Mouse (Mus musculus): ENCODE results near the gene Miga1.
A peak's percentile ranks its signal among the peaks of the same experiment; 100 is the strongest.

The Miga1 gene

DNA sequence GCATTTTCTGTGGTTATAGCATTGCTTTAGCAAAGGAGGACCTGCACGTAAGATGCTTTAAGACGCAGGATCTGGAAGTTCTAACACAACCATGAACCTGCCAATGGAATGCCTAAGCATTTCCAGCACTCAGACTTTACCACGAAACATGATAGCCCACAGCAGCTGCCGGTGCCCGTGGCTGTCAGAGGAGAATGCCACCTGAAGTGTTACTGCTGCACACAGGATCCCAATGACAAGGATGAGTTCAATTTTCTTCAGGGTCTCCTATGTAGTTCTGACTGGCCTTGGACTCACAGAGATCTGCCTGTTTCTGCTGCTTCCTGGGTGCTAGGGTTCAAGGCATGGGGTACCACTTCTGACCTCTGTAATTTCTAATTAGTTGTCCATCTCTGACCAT, 55.4 kb downstream of the Miga1 start:
- DNase-seq: no peak

DNA sequence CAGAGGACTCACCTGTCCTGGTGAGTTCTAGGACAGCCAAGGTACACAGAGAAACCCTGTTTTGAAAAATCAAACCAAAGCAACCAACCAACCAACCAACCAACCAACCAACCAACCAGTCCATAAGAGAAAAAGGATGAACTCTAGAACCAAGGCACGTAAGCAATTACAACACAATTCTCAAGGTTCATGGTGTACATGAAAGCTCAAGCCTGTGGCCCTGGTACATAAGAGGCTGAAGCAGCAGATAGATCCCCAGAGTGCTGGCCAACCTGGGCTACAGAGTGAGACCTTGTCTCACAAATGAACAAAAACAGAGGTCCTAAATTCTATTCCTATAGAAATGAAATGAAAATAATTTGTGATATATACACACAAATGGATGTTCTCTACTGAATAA, 55.9 kb downstream of the Miga1 start:
- no peak for DNase-seq

DNA sequence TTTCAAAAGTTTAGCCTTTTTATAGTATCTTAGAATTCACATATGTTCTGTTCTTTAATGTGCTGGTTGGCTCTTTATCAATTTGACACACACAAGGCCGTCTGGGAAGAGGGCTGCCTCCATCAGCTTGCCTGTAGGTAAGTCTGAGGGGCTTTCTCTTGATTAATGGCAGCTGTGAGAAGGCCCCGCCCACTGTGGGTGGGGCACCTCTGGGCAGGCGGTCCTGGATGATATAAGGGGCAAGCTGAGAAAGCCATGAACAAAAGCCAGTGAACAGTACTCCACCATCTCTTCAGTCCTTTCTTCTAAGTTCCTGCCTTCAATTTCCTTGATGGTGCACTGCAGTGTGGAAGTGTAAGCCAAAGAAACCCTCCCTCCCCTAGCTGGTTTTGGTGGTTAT, 58.1 kb downstream of the Miga1 start:
- no peak for DNase-seq

DNA sequence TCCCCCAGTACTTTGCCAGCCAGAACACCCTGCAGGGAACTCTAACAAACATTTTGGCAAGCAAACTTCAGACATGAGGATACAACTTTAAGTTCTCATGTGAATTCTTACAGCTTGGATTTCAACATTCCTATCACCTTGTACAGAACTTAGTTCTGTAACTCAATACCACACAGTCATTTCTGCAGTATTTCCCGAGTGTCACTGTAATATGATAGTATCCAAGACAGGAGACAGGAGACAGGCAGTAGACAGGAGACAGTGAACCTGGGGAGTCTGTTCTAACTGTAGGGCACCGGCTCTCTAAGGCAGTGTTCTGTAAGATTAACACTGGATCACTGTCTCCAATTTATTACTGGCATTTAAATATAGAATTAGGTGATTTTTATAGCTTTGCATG, 61.8 kb downstream of the Miga1 start:
- DNase-seq: no peak

DNA sequence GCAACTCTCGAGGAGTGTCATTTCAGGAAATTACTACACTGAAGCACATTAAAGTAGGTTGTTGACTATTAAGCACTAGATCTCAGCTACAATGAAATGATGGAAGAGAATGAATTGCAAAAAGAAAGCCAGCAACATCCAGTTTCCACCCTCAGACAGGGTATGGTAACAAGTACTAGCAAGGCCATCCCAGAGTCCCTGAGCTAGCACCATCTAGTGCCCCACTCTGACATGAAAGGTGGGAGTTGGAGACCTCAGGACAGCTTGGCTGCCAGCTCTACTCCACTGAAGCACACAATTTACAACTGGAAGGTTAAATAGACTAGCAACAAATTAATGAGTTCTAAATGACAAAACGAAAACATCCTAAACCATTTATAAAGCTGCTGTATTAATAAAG, 62.3 kb downstream of the Miga1 start:
- DNase-seq: no peak

DNA sequence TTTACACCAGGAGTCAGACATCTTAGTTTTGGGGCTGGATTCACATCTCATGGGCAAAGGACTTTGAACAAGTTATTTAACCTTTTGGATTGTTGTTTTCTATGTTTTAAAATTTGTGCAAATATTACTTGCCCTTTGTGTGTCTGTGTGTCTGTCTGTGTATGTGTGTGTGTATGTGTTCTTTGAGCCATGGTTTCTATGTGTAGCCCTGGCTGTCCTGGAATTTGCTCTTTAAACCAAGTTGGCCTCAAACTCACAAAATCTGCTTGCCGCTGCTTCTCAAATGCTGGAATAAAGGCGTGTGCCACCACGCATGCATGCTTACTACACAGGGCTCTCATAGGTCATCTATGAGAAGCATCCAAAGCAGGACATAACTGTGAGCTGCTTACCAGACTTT, 63.3 kb downstream of the Miga1 start:
- no peak for DNase-seq

DNA sequence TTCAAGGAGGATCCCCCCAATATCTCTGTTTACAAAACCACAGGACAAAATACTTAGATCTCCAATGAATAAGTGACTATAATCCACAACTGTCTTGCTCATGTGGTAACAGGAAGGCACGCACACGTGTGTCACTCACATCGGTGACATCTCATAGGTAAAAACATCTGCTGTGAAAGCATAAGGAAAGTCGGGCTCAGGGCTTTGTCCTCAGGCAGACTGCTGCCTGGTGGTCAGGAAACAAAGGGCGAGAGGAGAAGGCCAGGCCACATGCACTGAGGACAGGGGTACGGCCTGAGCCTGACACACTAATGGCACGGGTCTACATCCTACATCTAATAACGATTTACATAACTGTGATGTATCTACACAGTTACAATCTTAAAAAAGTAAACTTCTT, 65.2 kb downstream of the Miga1 start:
- DNase-seq: no peak

DNA sequence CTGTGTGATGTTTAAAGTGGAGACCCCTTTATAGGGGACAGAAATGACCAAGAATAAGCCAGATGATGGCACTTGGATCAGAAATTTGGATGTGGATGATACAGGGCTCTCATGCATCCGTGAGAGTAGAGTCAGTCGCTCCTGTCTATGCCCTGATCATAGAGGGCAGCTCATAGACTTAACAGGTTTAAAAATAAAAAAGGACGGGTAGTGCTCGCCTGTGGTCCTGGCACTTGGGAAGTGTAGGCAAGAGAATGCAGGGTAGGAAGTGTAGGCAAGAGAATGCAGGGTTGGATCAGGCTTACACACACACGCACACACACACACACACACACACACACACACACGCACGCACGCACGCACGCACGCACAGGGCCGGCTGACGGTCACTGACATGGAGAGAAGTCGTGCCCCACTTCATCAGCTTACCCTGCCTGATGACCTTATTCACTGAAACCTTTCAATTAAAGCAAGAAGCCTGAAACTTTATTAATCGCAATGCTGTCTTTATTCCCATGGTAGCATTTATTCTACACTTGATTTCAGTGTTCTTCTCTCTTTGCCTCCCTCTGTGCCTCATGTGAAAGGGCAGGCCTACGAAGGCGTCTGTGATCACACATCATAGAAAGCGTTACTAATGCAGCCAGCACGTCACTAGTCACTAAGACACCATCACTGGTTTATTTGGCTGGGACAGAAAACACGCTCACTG, 67.1 kb downstream of the Miga1 start:
- no peak for DNase-seq

DNA sequence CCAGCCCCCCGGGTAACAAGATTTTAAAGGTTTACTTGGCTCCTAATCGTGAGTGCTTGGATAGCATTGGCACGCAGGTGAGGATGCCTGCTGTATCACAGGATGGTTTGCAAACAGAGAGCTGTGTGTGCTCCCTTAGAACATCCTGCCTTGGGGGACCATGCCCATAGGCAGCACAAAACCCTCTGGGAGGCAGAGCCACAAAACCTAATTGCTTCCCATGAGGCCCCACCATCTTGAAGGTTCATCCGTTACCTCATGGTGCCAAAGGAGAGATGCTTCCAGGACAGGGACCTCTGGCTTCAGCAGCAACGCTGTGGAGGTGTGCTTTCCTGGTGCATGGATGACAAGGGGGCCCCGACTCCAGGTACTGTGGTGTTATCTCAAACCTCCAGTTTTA, 68.3 kb downstream of the Miga1 start:
- no peak for DNase-seq

DNA sequence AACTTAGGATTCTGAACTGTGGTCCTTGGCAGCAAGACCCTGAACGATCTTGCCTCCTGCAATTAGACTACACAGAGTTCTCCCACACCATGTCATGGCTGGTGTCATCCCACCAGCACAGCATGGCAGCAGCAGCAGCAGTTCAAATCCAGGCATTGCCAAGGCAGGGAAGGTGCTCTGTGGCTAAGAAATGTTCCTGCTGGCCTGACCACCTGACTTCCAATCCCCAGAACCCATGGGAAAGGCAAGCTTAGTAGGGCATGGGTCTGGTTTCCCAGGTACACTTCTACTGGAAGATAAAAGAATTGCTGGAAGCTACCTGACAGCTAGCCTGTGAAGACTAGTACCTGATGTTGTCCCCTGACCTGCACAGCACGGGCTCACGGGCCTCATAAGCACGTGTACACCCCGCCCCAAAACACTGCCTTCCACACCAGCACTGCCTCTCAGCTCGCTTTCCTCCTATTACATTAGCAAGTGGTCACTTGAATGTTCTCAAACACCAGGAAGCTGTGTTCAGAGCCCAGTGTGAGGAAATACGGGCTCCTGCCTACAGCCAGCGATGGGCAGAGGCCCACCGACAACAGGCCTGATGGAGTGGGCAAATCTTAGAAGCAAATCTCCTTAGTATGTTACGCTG, 69.0 kb downstream of the Miga1 start:
- no peak for DNase-seq

DNA sequence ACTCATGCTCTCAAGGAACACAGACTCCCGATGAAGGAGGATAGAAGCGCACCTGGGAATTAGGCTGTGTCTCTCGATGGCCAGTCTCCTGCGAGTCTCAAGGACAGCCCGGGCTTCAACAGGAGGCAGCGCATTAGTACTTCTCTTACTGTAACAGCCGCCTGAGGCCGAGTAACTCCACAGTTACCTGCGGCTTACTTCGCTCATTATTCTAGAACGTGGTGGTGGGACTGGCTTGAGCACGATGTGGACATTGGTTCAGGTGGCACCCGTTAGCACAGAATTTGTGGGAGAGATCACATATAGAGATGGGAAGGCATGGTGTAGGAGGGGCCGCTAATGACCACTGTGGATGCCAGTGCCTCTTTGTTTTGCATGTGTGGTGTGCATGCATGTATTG, 72.1 kb downstream of the Miga1 start:
- DNase-seq: no peak

DNA sequence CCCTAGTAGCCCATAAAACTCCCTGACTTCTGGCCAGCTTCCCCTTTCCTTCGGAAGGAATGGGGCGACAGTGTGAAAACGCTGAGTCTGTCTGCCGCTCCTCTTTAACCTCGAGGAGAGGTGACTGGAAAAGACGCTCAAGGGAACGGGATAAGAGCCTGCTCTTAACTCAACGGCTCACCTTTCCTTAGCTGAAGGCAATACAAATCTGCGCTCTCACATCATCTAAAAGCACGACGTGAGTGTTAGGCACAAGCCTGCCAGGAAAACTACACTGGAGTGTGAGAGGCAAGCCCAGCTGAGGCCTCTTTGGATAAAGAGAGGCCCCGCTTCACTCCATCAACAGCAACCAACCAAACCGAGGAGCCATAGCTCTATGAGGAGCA, 74.2 kb downstream of the Miga1 start, which contains the start of gene Nexn:
Nexn (minus strand) TSS at position 315 of the 386 bp plus-strand sequence.
- no peak for DNase-seq

DNA sequence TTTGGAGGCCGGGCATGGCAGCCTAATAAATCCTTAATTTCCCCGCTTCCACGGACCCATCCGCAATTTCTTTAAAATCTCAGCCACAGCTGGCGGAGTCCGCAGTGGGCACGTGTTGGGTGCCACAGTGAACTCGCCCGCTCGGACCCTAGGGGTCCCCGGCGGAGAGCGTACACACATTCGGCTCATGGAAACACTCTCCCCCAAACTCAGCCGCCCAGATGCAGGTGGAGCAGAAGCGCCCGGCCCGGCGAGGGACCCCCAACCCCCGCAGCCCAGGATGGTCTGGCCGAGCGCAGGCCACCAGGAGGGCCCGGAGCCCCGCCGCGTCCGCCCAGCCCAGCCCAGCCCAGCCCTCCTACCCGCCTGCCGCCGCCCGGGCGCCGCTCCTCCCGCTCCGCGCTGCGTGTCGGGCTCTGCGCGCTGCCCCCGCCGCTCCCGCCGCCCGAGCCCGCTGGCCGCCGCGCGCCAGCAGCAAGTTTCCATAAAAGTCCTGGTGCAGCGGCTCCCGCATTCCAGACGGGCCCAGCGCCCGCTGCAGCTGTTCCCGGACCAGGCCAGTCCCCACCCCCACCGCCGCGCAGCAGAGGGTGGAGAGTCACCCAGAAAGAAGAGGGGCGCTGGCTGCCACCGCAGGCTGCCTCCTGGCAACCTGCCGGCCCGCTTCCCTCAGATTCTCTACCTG, 74.7 kb downstream of the Miga1 start:
- DNase-seq: peak; percentile 53 to 59

DNA sequence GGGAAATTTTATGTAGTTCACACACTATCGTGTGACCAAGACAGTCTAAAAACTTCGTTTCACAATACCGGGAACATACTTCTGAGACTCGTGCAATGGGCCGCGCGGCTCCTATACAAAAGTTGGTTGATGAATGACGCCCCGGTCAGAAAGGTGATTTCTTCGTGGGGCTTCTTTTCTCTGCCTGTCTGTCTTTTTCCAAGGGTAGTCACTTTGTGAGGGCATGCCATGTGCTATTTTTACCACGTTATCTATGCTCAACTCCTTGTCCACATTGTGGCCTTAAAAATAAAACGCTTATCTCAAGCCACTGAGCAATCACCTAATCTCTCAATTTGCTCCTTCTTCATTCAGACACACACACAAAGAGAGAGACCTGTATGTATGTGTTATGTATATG, 75.4 kb downstream of the Miga1 start:
- DNase-seq: no peak

DNA sequence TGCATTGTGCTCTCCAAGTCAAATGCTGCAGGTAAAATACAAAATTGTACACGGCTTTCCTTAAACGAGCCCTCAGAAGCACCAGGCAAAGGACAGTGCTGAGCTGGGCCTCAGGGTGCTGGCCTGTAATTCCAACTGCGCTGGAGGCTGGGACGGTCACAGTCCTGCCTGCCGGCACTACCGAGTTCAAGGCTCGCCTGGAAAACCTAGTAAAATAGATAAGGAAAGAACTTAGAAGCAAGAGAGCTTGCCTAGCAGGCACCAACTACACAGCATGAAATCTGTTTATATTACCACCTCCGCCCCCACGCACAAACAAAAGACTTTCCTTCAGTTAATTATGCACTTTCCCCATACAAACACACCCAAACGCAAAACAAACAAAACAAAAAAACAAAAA, 75.8 kb downstream of the Miga1 start:
- no peak for DNase-seq

DNA sequence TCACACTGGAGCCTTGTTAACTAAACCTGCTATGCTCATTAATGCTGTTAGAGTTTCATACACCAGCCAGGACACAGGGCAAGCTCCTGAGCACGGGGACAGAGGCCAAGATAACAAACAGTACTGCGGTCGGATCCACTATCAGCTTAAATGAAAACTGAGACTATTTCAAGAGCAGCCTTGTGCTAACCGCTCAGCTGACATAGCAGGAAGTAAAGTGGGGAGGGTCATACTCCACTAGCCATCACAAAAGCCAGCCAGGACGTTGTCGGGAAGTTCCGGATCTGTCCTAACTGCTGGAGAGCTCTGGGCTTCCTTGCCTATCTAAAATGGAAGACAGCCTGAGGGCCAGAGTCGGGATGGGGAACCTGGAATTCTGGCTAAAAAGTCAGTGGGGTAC, 78.3 kb downstream of the Miga1 start:
- DNase-seq: peak in 1 of 2 experiments; percentile 33

DNA sequence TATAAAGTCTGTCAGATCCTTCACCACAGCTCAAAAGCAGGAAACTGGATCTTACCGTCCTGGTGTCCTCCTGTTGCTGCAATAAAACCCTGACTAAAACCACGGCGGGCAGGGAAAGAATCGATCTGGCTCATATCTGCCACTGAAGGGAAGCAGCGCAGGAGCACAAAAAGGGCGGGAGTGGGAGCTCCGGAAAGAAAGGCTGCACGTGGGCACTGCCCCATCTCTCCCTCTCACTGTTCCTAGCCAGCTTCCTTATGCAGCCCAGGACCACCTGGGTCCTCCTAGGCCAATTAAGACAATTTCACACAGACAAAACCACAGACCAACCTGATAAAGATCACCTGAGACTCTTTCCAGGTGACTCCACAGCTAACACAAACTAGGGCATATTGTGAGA, 78.8 kb downstream of the Miga1 start:
- no peak for DNase-seq

DNA sequence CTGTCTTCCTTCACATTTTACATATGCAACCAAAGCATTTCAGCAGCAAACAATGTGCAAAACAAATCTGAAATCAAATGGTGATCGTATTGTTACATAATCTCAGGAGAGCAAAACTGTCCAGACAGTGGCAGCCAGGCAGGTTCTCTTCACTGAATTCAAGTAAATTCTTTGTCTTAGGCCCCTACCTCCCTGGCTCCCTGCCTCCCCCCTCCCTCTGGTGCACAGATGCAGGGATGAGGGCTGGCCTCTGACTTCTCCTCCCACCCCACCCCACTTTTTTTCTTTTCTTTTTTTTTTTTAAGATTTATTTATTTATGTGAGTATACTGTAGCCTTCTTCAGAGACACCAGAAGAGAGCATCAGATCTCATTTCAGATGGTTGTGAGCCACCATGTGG, 79.8 kb downstream of the Miga1 start:
- no peak for DNase-seq

DNA sequence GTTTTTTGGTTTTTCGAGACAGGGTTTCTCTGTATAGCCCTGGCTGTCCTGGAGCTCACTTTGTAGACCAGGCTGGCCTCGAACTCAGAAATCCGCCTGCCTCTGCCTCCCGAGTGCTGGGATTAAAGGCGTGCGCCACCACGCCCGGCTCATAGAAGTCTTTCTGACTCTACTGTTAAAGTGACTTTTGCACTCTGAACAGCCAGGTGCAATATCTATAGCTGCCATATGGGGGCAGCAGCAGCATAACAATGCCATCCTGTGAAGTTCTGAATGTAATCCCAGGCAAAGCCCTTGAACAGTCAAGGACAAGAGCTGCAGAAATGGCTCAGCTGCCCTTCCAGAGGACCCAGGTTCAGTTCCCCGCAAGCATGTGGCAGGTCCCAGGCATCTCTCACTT, 80.8 kb downstream of the Miga1 start:
- DNase-seq: peak; percentile 65 to 86

DNA sequence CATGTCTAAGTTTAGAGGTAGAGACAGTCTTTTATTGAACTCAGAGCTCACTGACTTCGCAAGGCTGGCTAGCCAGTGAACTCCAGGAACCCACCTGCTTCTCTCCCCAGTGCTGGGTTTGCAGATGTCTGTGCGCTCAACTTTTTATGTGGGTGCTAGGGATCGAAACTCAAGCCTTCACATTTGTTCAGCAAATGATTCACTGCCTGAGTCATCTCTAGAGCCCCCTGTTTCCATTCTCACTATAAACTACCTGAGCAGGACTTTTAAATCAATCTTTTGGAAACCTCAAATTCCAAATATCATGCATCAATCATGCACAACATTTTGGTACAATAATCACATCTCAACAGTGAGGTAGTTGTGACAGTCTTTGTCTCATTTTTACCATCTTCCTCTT, 82.7 kb downstream of the Miga1 start:
- no peak for DNase-seq

DNA sequence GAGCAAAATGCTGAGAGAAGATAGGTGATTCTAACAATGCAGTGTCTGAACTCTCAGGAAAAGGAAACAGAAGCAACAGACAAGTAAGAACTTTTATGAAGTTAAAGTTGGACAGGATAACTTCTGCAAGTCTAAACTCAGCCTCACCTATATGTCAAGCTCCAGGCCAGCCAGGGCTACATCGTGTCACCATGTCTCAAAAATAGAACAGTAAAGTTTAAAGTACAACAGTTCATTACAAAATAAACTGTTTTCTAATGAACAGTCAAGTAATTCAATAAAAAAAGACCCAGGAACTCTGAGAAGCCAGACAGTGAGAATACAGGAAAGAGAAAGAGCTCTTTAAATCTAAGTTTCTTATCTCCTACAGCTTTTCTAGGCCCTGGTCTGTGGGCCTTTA, 89.7 kb downstream of the Miga1 start:
- DNase-seq: no peak

DNA sequence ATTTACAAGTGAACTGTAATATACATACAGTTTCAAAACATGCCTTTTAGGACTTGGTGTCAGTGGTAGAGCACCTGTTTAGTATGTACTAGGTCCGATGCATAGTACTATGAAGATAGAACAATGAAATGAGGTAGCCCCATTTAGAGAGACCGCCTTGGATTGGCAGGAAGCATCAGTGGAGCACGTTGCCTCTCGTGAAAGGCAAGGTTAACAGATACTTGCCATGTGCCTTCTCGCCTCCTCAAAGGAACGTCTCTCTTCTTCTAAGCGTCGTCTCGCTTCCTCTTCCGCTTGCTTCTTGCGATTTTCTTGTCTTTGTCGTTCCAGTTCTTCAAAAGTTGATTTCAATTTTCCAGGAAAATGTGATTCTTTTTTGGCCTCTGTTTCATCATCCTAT, 92.5 kb downstream of the Miga1 start:
- no peak for DNase-seq

DNA sequence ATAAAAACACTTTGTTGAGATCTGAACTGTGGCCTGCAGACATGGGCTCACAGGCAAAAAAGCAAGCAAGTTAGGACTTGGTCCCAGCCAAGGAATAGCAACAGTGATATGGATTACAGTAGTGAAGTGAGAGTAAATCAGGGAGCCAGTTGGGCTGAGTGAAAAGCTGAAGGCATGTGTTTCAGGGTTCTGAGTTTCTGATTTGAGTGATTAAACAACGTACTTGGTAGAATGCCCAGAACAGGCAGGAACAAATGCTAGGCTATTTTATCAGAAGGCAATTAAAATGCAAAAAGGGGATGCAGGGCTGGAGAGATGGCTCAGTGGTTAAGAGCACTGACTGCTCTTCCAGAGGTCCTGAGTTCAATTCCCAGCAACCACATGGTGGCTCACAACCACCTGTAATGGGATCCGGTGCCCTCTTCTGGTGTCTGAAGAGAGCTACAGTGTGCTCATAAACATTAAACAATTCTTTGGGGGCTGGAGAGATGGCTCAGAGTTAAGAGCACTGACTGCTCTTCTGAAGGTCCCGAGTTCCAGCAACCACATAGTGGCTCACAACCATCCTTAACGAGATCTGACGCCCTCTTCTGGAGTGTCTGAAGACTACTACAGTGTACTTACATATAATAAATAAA, 94.8 kb downstream of the Miga1 start:
- DNase-seq: no peak

DNA sequence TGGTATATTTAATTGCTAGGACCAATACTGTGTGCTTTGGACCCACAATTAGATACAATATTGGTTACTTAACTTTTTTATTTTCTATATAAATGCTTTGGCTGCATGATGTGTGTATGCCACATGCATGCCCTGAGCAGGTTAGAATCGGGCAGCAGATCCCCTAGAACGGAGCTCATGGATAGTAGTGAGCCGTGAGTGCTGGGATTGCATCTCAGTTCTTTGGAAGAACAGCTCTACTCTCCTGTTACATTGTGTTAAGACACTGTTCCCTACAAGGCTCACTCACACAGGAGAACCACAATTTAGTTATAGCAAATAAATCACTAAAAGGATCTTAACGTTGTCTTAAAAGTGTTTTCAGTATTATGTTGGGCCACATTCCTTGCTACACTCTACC, 96.9 kb downstream of the Miga1 start:
- DNase-seq: no peak
